Mouse (Mus musculus) kidney, embryonic 14.5 days (tissue): ENCODE measurements at regions not wholly inside any gene's neighbourhood (a gene's known extent, or its start where the extent isn't known, plus 50 kb on each side); places are given as distances from the start of the nearest gene placed in this dataset.
"Not testable (repeated sequence)": the region's sequence is repeated elsewhere in the genome, so short reads cannot be mapped to it uniquely, and the experiment has no call there.

Experiments used
- ATAC-seq: fragments of 200-750 bp; cut with Nextera tagmentation; 2 replicates; pipeline ENCODE4 v1.8.0; 2017; ENCODE audit warnings: moderate number of reproducible peaks, mild to moderate bottlenecking, moderate TSS enrichment, moderate library complexity; ENCODE audit not compliant: low FRiP score, low TSS enrichment
- H3K27ac ChIP-seq: fragments of 300-500 bp; sonication (generic); 2 replicates; pipeline ENCODE4 v1.5.1; 2014; ENCODE audit warnings: low read depth, mild to moderate bottlenecking, low read length, moderate library complexity, mixed read lengths
- H3K27me3 ChIP-seq: fragments of 300-500 bp; sonication (generic); 2 replicates; pipeline ENCODE4 v1.6.1; 2014; ENCODE audit warnings: mild to moderate bottlenecking, low read length; ENCODE audit not compliant: control insufficient read depth, insufficient read depth
- H3K36me3 ChIP-seq: fragments of 300-500 bp; sonication (generic); 2 replicates; pipeline ENCODE4 v1.6.1; 2014; ENCODE audit warnings: low read length, mixed read lengths; ENCODE audit not compliant: control insufficient read depth, insufficient read depth
- H3K4me1 ChIP-seq: fragments of 300-500 bp; sonication (generic); 2 replicates; pipeline ENCODE4 v1.6.1; 2014; ENCODE audit warnings: low read length, mixed read lengths; ENCODE audit not compliant: control insufficient read depth, insufficient read depth
- H3K4me2 ChIP-seq: fragments of 300-500 bp; sonication (generic); replicated peaks from 2 replicates; pipeline ENCODE4 v1.6.1; 2014; ENCODE audit warnings: low read depth, mild to moderate bottlenecking, low read length
- H3K4me3 ChIP-seq: fragments of 300-500 bp; sonication (generic); 2 replicates; pipeline ENCODE4 v1.5.1; 2014; ENCODE audit warnings: mild to moderate bottlenecking, low read length
- H3K9ac ChIP-seq: fragments of 300-500 bp; sonication (generic); 2 replicates; pipeline ENCODE4 v1.6.1; 2014; ENCODE audit warnings: low read depth, mild to moderate bottlenecking, low read length, moderate library complexity
- H3K9me3 ChIP-seq: fragments of 300-500 bp; sonication (generic); 2 replicates; pipeline ENCODE4 v1.6.1; 2016; ENCODE audit warnings: low read length; ENCODE audit not compliant: control insufficient read depth
- WGBS: fragments of 180-500 bp; shearing (Covaris S2); extraction: QIAGEN DNeasy Blood & Tissue Kit; methylation state at CpG from one replicate; pipeline ENCODE4 v1.1.7; 2014; 5-methylcytosine and 5-hydroxymethylcytosine counted together

DNA sequence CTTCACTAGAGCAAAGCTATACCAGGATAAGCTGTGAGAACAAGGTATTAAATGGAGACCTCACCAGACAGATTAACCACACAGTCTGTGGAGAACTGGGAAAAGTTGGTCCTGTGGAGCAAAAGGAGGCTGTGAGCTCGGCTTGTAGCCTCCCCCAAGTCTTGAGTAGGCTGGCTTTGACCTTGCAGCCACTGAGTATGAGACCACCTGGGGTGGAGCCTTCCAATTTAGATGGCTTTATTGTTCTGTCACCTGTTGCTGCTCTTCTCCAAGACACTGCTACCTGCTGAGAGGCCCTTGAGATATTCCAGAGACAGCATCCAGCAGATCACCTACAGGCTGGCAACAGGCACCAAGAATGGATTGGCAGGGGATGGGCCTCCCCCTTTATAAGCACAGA is 110.5 kb upstream of the Zranb2 start:
- H3K36me3 ChIP-seq, H3K27ac ChIP-seq, ATAC-seq, H3K9me3 ChIP-seq, H3K4me2 ChIP-seq, H3K4me3 ChIP-seq, H3K27me3 ChIP-seq, H3K4me1 ChIP-seq, H3K9ac ChIP-seq: not testable (repeated sequence)
- 38% methylated on average over 1 of the region's 1 CpGs for WGBS

DNA sequence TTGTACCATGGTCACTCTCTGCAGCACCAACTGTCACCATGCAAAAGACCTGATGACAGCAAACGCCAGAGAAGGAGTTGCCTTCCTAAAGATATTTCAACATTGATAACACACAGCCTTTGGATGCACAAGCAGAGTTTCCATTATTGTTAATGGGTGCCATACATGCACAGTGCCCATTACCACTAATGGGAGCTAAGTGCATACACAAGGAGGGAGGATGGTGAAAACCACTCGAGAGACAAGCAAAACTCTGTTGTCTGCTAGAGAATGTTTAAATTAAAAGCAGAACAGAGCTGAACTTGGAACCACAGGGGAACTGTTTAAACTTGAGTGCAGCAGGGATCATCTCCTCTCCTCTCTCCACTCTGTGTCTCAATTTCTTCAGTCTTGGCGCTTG is 107.2 kb upstream of the Zranb2 start:
- H3K36me3 ChIP-seq: no peaks in the 10 kb centered on the region
- H3K4me2 ChIP-seq: no peak overlapping the region
- no peak overlapping the region for H3K27ac ChIP-seq
- H3K9ac ChIP-seq: no peak overlapping the region
- H3K9me3 ChIP-seq: no peaks in the 10 kb centered on the region
- H3K4me3 ChIP-seq: no peak overlapping the region
- H3K27me3 ChIP-seq: no peaks in the 10 kb centered on the region
- no peaks in the 10 kb centered on the region for H3K4me1 ChIP-seq
- WGBS: 45% methylated on average over 3 of the region's 3 CpGs
- no peak; the same call in 1 of the 2 replicates for ATAC-seq

DNA sequence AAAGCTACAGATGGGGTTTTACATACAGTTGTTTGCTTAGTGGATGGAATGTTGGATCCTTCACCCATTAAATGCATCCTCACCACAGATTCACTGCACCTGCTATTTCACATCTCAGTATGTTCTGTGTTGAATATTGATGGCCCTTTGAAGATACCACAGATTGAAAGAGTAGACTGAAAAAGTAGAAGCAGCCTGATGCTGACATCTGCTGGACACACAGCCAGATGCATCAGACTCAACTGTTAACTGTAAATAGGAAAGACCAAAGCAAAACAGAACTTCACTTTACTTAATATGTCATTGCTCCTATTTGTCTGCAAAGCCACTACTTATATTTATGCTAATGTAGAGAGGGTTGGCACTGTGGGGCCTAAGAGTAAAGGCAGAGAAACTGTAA is 84.2 kb upstream of the Zranb2 start:
- ATAC-seq: no peak

DNA sequence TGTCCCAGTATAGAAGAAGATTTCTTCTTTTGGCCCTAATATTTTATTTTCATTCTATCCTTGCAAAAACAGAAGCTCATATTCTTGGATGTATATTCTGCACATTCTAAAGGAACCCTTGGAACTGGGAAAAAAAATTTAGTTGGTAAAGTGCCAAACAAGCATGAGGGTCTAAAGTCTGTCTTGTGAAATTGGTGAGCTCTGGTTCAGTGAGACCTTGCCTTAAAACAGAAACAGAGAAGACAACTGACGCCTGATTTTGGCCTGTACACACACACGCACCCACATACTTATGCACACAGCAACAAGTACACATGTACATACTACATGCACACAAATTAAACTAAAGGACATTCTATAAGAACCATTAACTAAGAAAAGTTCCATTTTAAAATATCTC is 62.4 kb upstream of the Zranb2 start:
- no peak overlapping the region for H3K4me3 ChIP-seq

More for the DNA sequence above, 84.2 kb upstream of the Zranb2 start:
- H3K27ac ChIP-seq: no peak overlapping the region
- H3K4me1 ChIP-seq: no peaks in the 10 kb centered on the region
- H3K4me2 ChIP-seq: no peak overlapping the region
- H3K27me3 ChIP-seq: no peaks in the 10 kb centered on the region
- no peak overlapping the region for H3K9ac ChIP-seq
- H3K4me3 ChIP-seq: no peak overlapping the region
- no peaks in the 10 kb centered on the region for H3K36me3 ChIP-seq
- H3K9me3 ChIP-seq: no peaks in the 10 kb centered on the region

DNA sequence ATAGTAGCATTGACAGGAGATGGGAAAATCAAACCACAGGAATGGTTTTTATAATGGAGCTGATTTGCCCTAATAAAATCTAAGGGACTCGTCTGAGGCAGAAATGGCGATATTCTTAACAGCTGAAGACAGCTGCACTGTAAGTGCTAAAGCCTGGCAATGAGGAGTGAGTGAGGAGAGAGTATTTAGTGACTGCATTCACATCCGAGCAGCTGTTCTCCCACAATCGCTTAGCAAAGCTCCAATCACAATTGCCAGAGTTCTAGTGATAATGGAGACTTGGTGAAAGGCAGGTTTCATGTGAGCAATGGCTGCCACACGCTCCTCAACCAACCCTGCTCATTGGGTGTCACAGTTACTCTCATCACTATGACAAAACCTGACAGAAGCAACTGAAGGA is 61.3 kb upstream of the Zranb2 start:
- 80% methylated on average over 5 of the region's 5 CpGs for WGBS
- Histone ChIP-seq H3K27me3 (no peaks in the 10 kb centered on the region), H3K9ac (no peak overlapping the region), H3K9me3 (no peaks in the 10 kb centered on the region), H3K4me3 (no peak overlapping the region), H3K27ac (no peak overlapping the region), H3K36me3 (no peaks in the 10 kb centered on the region), H3K4me1 (no peaks in the 10 kb centered on the region), H3K4me2 (no peak overlapping the region)
- ATAC-seq: no peak

More for the DNA sequence above, 62.4 kb upstream of the Zranb2 start:
- Histone ChIP-seq H3K36me3 (no peaks in the 10 kb centered on the region), H3K9me3 (no peaks in the 10 kb centered on the region), H3K27ac (no peak overlapping the region), H3K27me3 (no peaks in the 10 kb centered on the region), H3K4me2 (no peak overlapping the region), H3K9ac (no peak overlapping the region), H3K4me1 (no peaks in the 10 kb centered on the region)
- 87% methylated on average over 2 of the region's 2 CpGs for WGBS
- ATAC-seq: no peak

DNA sequence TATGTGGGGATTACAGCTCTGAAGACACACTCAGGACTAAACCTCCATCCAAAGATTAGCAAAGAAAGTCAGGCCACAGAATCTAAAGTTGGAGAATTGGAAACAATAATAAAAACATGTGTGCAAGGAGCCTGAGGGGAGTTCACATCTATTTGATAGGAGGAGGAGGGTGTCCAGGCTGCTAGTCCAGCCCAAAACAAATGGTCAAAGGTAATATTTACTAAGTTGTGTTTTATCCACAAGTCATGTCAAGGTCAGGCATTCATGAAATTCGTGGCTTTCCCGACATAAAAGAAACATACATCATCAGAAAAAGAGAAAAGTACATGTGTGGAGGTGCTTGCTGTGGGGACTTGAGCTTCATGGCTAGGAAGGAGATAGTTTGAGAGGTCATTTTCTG is 56.2 kb upstream of the Zranb2 start:
- Histone ChIP-seq H3K9ac (no peak overlapping the region), H3K4me3 (no peak overlapping the region), H3K4me1 (no peaks in the 10 kb centered on the region), H3K4me2 (no peak overlapping the region), H3K27ac (no peak overlapping the region), H3K9me3 (no peaks in the 10 kb centered on the region), H3K27me3 (no peaks in the 10 kb centered on the region), H3K36me3 (no peaks in the 10 kb centered on the region)
- no peak for ATAC-seq
- WGBS: 63% methylated on average over 2 of the region's 2 CpGs
